Mouse (Mus musculus): ENCODE results near the gene Car6. TPM values are rescaled to one million over a fixed set of nuclear protein-coding genes. Genes with fewer than 3 reads are reported as not detected.

Car6 gene
- total RNA-seq (2021) = not detected
- long read RNA-seq, experiment 1 = 0 reads
- long read RNA-seq, experiment 2 = 0 reads

- intact Hi-C loops (cut with DNase I) = no loop called here
- DNase-seq (ENCODE audit: low spot score in 2 of 2) = no peak
These were observed at the start of gene Car6 for GRCm38 (mm10) chr4:150201232-150201631. TSS of gene Car6 (minus strand) at chr4:150201332.

- DNase-seq (ENCODE audit: low spot score in 2 of 2) = no peak
- intact Hi-C loops (cut with DNase I) = no loop called here
These were observed 48.7 kb upstream of the Car6 start for GRCm38 (mm10) chr4:150249731-150250270.

- intact Hi-C loops (cut with DNase I) = no loop called here
- no peak for DNase-seq (ENCODE audit: low spot score in 2 of 2)
These were observed 47.8 kb upstream of the Car6 start for GRCm38 (mm10) chr4:150248917-150249316.

GRCm38 (mm10) chr4:150248009-150248408 lies 46.9 kb upstream of the Car6 start:
- peak; percentile 79 to 86 for DNase-seq (ENCODE audit: low spot score in 2 of 2)
- intact Hi-C loops (cut with DNase I) = no loop called here

DNA sequence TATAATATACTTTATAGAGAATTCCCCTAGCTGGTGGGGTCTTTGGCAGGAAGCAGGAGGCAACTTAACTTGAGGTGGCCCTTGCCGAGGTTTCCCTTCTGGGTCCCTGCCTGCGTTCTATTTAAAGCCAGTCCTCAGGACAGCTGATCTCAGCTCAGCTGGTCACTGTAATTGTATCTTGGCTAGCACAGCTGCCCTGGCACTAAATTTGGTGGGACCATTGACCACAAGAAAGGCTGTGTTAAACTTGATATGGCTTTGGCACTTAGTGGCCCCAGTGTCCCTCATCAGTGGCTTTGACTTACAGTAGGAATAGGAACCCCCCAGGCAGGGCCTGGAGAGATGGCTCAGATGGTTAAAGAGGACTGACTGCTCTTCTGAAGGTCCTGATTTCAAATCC lies 44.7 kb upstream of the Car6 start:
- DNase-seq (ENCODE audit: low spot score in 2 of 2) = no peak
- intact Hi-C loops (cut with DNase I) = no loop called here

DNA sequence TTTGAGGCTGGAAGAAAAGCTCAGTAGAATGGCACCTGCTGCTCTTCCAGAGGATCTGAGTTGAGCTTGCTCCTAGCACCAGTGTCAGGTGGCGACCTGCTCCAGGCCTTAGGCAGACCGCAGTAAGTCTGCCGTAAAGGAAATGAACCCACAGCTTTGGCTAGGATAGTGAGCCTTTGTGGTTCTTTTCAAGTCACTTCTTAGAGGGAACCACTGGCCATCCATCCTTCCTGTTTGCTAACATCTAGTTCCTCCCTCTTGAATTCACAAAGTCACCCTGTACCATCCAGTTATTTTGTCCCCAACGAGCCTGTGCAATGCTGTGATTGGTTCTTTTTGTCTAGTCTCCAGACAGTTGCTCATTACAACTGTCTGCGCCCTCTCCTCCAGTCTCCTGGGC lies 41.6 kb upstream of the Car6 start:
- no peak for DNase-seq (ENCODE audit: low spot score in 2 of 2)
- intact Hi-C loops (cut with DNase I) = no loop called here

DNA sequence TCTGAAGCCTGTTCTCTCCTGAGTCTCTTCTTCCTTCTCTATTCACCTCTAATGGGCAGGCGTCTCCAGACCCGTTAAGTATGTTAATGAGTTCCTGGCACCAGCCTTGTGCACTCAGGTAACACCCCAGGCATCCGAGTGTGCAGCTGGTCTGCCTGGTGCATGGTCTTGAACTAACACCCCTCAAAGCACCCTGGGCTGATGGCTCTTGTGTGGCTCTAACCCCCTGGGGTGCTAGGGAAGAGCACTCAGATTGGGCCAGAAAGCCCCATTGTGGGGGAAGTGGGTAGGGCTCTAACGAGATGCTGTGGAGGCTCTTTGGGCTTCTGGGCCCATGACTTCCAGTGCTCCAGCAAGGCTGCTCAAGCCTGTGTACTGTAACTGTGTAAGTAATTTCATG lies 40.6 kb upstream of the Car6 start:
- intact Hi-C loops (cut with DNase I) = no loop called here
- no peak for DNase-seq (ENCODE audit: low spot score in 2 of 2)

DNA sequence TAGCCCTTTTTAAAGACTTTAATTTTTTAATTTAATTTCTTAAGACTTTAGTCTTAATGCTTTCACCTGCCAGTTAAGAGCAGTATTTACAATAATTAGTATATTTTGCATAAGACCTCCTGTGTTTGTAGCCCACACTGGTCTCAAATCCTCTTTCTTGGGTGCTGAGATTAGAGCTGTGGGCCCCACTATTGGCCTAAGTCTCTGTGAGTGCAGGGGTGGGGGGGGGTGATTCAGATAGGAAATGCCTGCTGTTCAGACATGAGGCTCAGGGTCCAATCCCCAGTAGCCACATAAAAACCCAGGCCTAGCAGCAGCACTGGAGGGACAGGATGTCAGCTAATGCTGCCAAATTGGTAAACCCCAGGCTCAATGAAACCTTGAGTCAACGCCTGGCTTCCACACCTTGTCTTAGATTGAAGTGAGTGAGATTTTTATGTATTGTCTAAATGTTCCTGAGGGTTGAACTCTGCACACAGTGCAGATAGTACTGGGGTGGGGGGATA lies 39.3 kb upstream of the Car6 start:
- DNase-seq (ENCODE audit: low spot score in 2 of 2) = no peak
- intact Hi-C loops (cut with DNase I) = no loop called here

- intact Hi-C loops (cut with DNase I) = no loop called here
- DNase-seq (ENCODE audit: low spot score in 2 of 2) = peak; percentile 86 to 94
These were observed 38.8 kb upstream of the Car6 start for GRCm38 (mm10) chr4:150239951-150240368.

- intact Hi-C loops (cut with DNase I) = no loop called here
- no peak for DNase-seq (ENCODE audit: low spot score in 2 of 2)
These were observed 38.4 kb upstream of the Car6 start for GRCm38 (mm10) chr4:150239503-150239902.

DNA sequence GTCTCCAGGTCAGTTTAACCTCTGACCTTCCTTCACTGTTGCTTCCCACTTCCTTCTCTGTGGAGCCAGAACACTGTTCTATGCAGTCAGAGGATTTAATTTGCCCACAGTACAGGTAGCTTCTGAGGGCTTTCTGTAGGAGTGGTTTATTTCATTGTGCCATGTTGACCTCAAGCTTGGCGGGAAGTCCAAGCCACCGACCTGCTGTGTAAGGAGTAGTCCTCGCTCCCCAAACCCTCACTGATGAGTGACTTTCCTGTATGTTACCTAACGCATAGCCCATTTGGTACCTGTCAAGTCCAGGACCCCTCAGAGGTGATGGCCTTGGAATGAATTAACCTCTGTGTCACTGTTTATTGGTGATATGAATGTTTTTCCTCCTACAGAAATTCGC lies 38.0 kb upstream of the Car6 start:
- intact Hi-C loops (cut with DNase I) = no loop called here

GRCm38 (mm10) chr4:150238433-150239086 lies 37.4 kb upstream of the Car6 start:
- DNase-seq (ENCODE audit: low spot score in 2 of 2) = no peak
- intact Hi-C loops (cut with DNase I) = no loop called here

More for the DNA sequence above, 38.0 kb upstream of the Car6 start:
- no peak for DNase-seq (ENCODE audit: low spot score in 2 of 2)

DNA sequence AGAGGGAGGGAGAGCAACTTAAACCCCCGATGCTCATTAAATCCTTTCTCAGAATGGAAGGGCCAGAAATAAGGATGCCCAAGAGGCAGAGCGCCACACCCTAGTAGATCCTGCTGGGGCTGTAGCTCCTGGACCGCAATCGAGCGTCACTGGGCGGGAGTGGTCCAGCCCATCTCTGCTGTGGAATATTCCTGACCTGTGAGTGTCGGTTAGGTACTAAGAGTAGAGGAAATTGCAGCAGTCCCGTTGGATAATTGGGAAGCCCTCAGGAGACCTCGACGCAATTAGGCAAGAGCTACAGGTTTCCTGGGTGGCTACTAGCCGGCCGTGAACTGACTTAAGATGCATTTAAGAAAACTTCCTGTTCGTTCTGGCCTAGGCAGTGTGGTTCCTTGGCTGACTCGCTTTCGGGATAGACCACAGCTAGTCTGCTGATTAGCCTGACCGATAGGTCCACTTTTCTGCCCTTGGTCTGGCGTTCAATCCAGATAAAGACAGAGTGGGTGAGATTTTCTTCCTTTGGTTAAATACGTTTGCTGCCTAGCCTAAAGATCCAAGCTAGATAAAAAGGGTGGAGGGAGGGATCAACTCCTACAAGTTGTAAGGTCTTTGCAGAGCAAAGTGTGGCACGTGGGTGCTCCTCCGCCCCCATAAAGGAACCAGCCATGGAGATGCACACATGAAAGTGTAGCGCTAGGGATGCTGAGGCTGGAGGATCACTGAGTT lies 36.7 kb upstream of the Car6 start:
- DNase-seq (ENCODE audit: low spot score in 2 of 2) = no peak
- intact Hi-C loops (cut with DNase I) = no loop called here

- DNase-seq (ENCODE audit: low spot score in 2 of 2) = peak; percentile 95 to 97
- intact Hi-C loops (cut with DNase I) = no loop called here
These were observed 35.7 kb upstream of the Car6 start, which contains the start of gene Eno1 for GRCm38 (mm10) chr4:150236521-150237481. TSS of gene Eno1 (plus strand) at chr4:150236721.

- intact Hi-C loops (cut with DNase I) = no loop called here
- DNase-seq (ENCODE audit: low spot score in 2 of 2) = no peak
These were observed 34.9 kb upstream of the Car6 start for GRCm38 (mm10) chr4:150236031-150236430.

DNA sequence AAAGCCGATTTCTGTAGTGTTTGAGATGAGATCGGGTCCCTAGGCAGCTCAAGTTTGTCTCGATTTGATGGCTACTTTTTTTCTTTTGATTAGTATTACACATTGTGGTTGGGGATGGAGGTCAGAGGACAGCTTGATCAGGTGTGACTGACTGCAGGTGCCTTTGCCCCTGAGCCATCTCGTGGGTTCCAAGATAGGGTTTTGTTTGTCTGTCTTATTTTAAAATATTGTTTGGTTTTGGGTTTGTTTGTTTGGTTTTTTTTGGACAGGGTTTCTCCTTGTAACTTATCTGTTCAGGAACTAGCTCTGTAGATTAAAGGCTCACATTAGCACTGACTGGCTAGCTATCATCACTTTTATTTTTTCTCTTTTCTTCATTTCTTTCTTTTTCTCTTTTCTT lies 34.5 kb upstream of the Car6 start:
- intact Hi-C loops (cut with DNase I) = no loop called here
- no peak for DNase-seq (ENCODE audit: low spot score in 2 of 2)

- peak; percentile 54 to 74 for DNase-seq (ENCODE audit: low spot score in 2 of 2)
- intact Hi-C loops (cut with DNase I) = no loop called here
These were observed 33.6 kb upstream of the Car6 start for GRCm38 (mm10) chr4:150234599-150235327.

DNA sequence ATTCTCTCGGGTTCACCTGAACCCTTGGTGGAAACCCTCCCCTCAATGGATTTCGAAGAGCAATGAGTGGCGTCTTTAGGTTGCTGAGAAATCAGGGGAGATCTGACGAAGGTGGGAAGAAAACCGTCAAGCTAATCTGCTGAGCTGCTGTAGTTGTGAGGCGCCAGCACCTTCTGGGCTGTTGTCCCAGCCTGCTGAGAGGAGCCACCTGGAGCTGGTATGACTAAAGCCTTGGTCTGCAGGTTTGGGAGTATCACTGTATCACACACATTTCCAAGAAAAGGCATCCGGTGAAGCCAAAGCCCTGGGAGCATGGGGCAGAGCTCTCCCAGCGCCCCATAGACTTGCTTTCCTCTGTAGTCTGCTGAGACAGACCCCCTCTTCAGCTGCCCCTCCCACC lies 30.7 kb upstream of the Car6 start:
- intact Hi-C loops (cut with DNase I) = no loop called here
- DNase-seq (ENCODE audit: low spot score in 2 of 2) = peak in 1 of 2 experiments; percentile 46
